Mouse (Mus musculus): ENCODE measurements at regions not wholly inside any gene's neighbourhood (a gene's known extent, or its start where the extent isn't known, plus 50 kb on each side); places are given as distances from the start of the nearest gene placed in this dataset.
A peak's percentile ranks its signal among the peaks of the same experiment; 100 is the strongest.

GRCm38 (mm10) chr8:5378001-5378400 is 272.9 kb upstream of the Slc10a2 start:
- TF ChIP-seq CTCF (IDR thresholded peaks at IDR 0.05; ENCODE audit: low read depth), result no peak

GRCm38 (mm10) chr8:5339953-5340352 is 234.8 kb upstream of the Slc10a2 start:
- no peak overlapping the region for H3K4me3 ChIP-seq (replicated peaks; ENCODE audit: low read depth, low read length)
- H3K9me3 ChIP-seq (replicated peaks; ENCODE audit: low read length), result no peaks in the 10 kb centered on the region
- DNase-seq (ENCODE audit: low spot score) (no peak), ATAC-seq (replicated peaks; ENCODE audit: low FRiP score, low read depth) (no peak)
- no peak overlapping the region for H3K9ac ChIP-seq (ENCODE audit: low read depth, low read length)
- no peak overlapping the region for H3K27ac ChIP-seq
- no peaks in the 10 kb centered on the region for H3K4me1 ChIP-seq (replicated peaks; ENCODE audit: insufficient read depth, low read length)
- H3K36me3 ChIP-seq (ENCODE audit: insufficient read depth, low read length), result no peaks in the 10 kb centered on the region
- no peak for TF ChIP-seq CTCF (IDR thresholded peaks at IDR 0.05; ENCODE audit: low read depth)
- H3K4me2 ChIP-seq (ENCODE audit: low read length), result no peak overlapping the region
- no peaks in the 10 kb centered on the region for H3K27me3 ChIP-seq (ENCODE audit: insufficient read depth, low read length)

More at GRCm38 (mm10) chr8:5378001-5378400, 272.9 kb upstream of the Slc10a2 start:
- H3K4me1 ChIP-seq (replicated peaks; ENCODE audit: insufficient read depth, low read length), result no peaks in the 10 kb centered on the region
- no peaks in the 10 kb centered on the region for H3K36me3 ChIP-seq (ENCODE audit: insufficient read depth, low read length)
- H3K27ac ChIP-seq, result no peak overlapping the region
- H3K4me2 ChIP-seq (ENCODE audit: low read length), result no peak overlapping the region
- no peak overlapping the region for H3K9ac ChIP-seq (ENCODE audit: low read depth, low read length)
- WGBS, result 84% methylated on average over 1 of the region's 1 CpGs
- no peak overlapping the region for H3K4me3 ChIP-seq (replicated peaks; ENCODE audit: low read depth, low read length)
- no peak for DNase-seq (ENCODE audit: low spot score)
- ATAC-seq (replicated peaks; ENCODE audit: low FRiP score, low read depth), result no peak
- no peaks in the 10 kb centered on the region for H3K27me3 ChIP-seq (ENCODE audit: insufficient read depth, low read length)
- no peaks in the 10 kb centered on the region for H3K9me3 ChIP-seq (replicated peaks; ENCODE audit: low read length)

GRCm38 (mm10) chr8:5314594-5314993 is 209.4 kb upstream of the Slc10a2 start:
- DNase-seq (ENCODE audit: low spot score) (no peak), ATAC-seq (replicated peaks; ENCODE audit: low FRiP score, low read depth) (no peak)
- Histone ChIP-seq H3K4me2 (ENCODE audit: low read length) (no peak overlapping the region), H3K36me3 (ENCODE audit: insufficient read depth, low read length) (no peaks in the 10 kb centered on the region), H3K27me3 (ENCODE audit: insufficient read depth, low read length) (no peaks in the 10 kb centered on the region), H3K4me1 (replicated peaks; ENCODE audit: insufficient read depth, low read length) (no peaks in the 10 kb centered on the region), H3K27ac (no peak overlapping the region), H3K9ac (ENCODE audit: low read depth, low read length) (no peak overlapping the region), H3K4me3 (replicated peaks; ENCODE audit: low read depth, low read length) (no peak overlapping the region), H3K9me3 (replicated peaks; ENCODE audit: low read length) (no peaks in the 10 kb centered on the region)
- TF ChIP-seq CTCF (IDR thresholded peaks at IDR 0.05; ENCODE audit: low read depth), result no peak
- WGBS, result 87% methylated on average over 1 of the region's 1 CpGs

- Histone ChIP-seq H3K4me3 (replicated peaks; ENCODE audit: low read depth, low read length) (no peak overlapping the region), H3K9me3 (replicated peaks; ENCODE audit: low read length) (no peaks in the 10 kb centered on the region), H3K4me1 (replicated peaks; ENCODE audit: insufficient read depth, low read length) (no peaks in the 10 kb centered on the region), H3K9ac (ENCODE audit: low read depth, low read length) (no peak overlapping the region), H3K36me3 (ENCODE audit: insufficient read depth, low read length) (no peaks in the 10 kb centered on the region), H3K27me3 (ENCODE audit: insufficient read depth, low read length) (no peaks in the 10 kb centered on the region), H3K4me2 (ENCODE audit: low read length) (no peak overlapping the region), H3K27ac (no peak overlapping the region)
- no peak for TF ChIP-seq CTCF (IDR thresholded peaks at IDR 0.05; ENCODE audit: low read depth)
- DNase-seq (ENCODE audit: low spot score) (no peak), ATAC-seq (replicated peaks; ENCODE audit: low FRiP score, low read depth) (no peak)
Observed at GRCm38 (mm10) chr8:5299982-5300381, 194.8 kb upstream of the Slc10a2 start.

- Histone ChIP-seq H3K9me3 (replicated peaks; ENCODE audit: low read length) (no peaks in the 10 kb centered on the region), H3K4me2 (ENCODE audit: low read length) (no peak overlapping the region), H3K36me3 (ENCODE audit: insufficient read depth, low read length) (no peaks in the 10 kb centered on the region), H3K9ac (ENCODE audit: low read depth, low read length) (no peak overlapping the region), H3K27ac (no peak overlapping the region), H3K4me1 (replicated peaks; ENCODE audit: insufficient read depth, low read length) (no peaks in the 10 kb centered on the region), H3K27me3 (ENCODE audit: insufficient read depth, low read length) (no peaks in the 10 kb centered on the region), H3K4me3 (replicated peaks; ENCODE audit: low read depth, low read length) (no peak overlapping the region)
- peak; percentile 51 for TF ChIP-seq CTCF (IDR thresholded peaks at IDR 0.05; ENCODE audit: low read depth)
- peak; percentile 66 for DNase-seq (ENCODE audit: low spot score)
- ATAC-seq (replicated peaks; ENCODE audit: low FRiP score, low read depth), result no peak
Observed at GRCm38 (mm10) chr8:5297190-5297589, 192.0 kb upstream of the Slc10a2 start.

GRCm38 (mm10) chr8:5285708-5286161 is 180.6 kb upstream of the Slc10a2 start:
- no peaks in the 10 kb centered on the region for H3K9me3 ChIP-seq (replicated peaks; ENCODE audit: low read length)
- H3K4me1 ChIP-seq (replicated peaks; ENCODE audit: insufficient read depth, low read length), result no peaks in the 10 kb centered on the region
- TF ChIP-seq CTCF (IDR thresholded peaks at IDR 0.05; ENCODE audit: low read depth), result no peak
- no peak overlapping the region for H3K9ac ChIP-seq (ENCODE audit: low read depth, low read length)
- H3K27me3 ChIP-seq (ENCODE audit: insufficient read depth, low read length), result no peaks in the 10 kb centered on the region
- H3K36me3 ChIP-seq (ENCODE audit: insufficient read depth, low read length), result no peaks in the 10 kb centered on the region
- H3K27ac ChIP-seq, result no peak overlapping the region
- DNase-seq (ENCODE audit: low spot score) (no peak), ATAC-seq (replicated peaks; ENCODE audit: low FRiP score, low read depth) (no peak)
- H3K4me3 ChIP-seq (replicated peaks; ENCODE audit: low read depth, low read length), result no peak overlapping the region
- WGBS, result 76% methylated on average over 5 of the region's 5 CpGs
- no peak overlapping the region for H3K4me2 ChIP-seq (ENCODE audit: low read length)

- Histone ChIP-seq H3K27ac (no peak overlapping the region), H3K4me3 (replicated peaks; ENCODE audit: low read depth, low read length) (no peak overlapping the region), H3K4me1 (replicated peaks; ENCODE audit: insufficient read depth, low read length) (no peaks in the 10 kb centered on the region), H3K27me3 (ENCODE audit: insufficient read depth, low read length) (no peaks in the 10 kb centered on the region), H3K9me3 (replicated peaks; ENCODE audit: low read length) (no peaks in the 10 kb centered on the region), H3K36me3 (ENCODE audit: insufficient read depth, low read length) (no peaks in the 10 kb centered on the region), H3K4me2 (ENCODE audit: low read length) (no peak overlapping the region), H3K9ac (ENCODE audit: low read depth, low read length) (no peak overlapping the region)
- no peak for ATAC-seq (replicated peaks; ENCODE audit: low FRiP score, low read depth)
- TF ChIP-seq CTCF (IDR thresholded peaks at IDR 0.05; ENCODE audit: low read depth), result no peak
- DNase-seq (ENCODE audit: low spot score), result no peak
Observed at GRCm38 (mm10) chr8:5283799-5284198, 178.6 kb upstream of the Slc10a2 start.

Measured in kidney, postnatal 0 days (tissue).